Mouse (Mus musculus) retina, embryonic 14.5 days (tissue): ENCODE measurements around the gene Krt42.
"Not testable (repeated sequence)": the region's sequence is repeated elsewhere in the genome, so short reads cannot be mapped to it uniquely, and the experiment has no call there.

ENCODE experiments used
- DNase-seq: peaks from one replicate; pipeline ENCODE4 v3.0.0-alpha.2; 2015; ENCODE audit warnings: low spot score

Krt42 gene

GRCm38 (mm10) chr11:100278759-100279158 is 9.1 kb upstream of the Krt42 start:
- no peak for DNase-seq

- no peak for DNase-seq
Measured at GRCm38 (mm10) chr11:100277726-100278480, 8.2 kb upstream of the Krt42 start.

GRCm38 (mm10) chr11:100275466-100275865 is 5.8 kb upstream of the Krt42 start:
- no peak for DNase-seq

GRCm38 (mm10) chr11:100274719-100275118 is 5.0 kb upstream of the Krt42 start:
- no peak for DNase-seq

GRCm38 (mm10) chr11:100271878-100272277 is 2.2 kb upstream of the Krt42 start:
- no peak for DNase-seq

- no peak for DNase-seq
Measured at GRCm38 (mm10) chr11:100262058-100262980, 7.4 kb downstream of the Krt42 start.

GRCm38 (mm10) chr11:100261235-100261605 is 8.5 kb downstream of the Krt42 start:
- DNase-seq, result no peak

GRCm38 (mm10) chr11:100260514-100261234 is 9.0 kb downstream of the Krt42 start, which contains the start of gene Krt17:
TSS of gene Krt17 (minus strand) at chr11:100261029.
- no peak for DNase-seq

GRCm38 (mm10) chr11:100259079-100259478 is 10.6 kb downstream of the Krt42 start:
- DNase-seq, result no peak

GRCm38 (mm10) chr11:100257967-100258366 is 11.7 kb downstream of the Krt42 start:
- no peak for DNase-seq

GRCm38 (mm10) chr11:100255514-100255913 is 14.2 kb downstream of the Krt42 start:
- no peak for DNase-seq

- no peak for DNase-seq
Measured at GRCm38 (mm10) chr11:100254360-100255090, 15.1 kb downstream of the Krt42 start.

- DNase-seq, result no peak
Measured at GRCm38 (mm10) chr11:100248852-100249465, 20.7 kb downstream of the Krt42 start, which contains the start of gene Krt16. TSS of gene Krt16 (minus strand) at chr11:100248902.

GRCm38 (mm10) chr11:100246471-100246870 is 23.2 kb downstream of the Krt42 start:
- DNase-seq, result not testable (repeated sequence)

GRCm38 (mm10) chr11:100240272-100240671 is 29.4 kb downstream of the Krt42 start:
- not testable (repeated sequence) for DNase-seq

- DNase-seq, result no peak
Measured at GRCm38 (mm10) chr11:100221741-100222140, 47.9 kb downstream of the Krt42 start.

- no peak for DNase-seq
Measured at GRCm38 (mm10) chr11:100219304-100219703, 50.4 kb downstream of the Krt42 start.
